Mouse (Mus musculus) intestine, postnatal 0 days (tissue): ENCODE results near the gene Rapgef2. TPM values are rescaled to one million over a fixed set of nuclear protein-coding genes. Genes with fewer than 3 reads are reported as not detected.

ENCODE experiments used
- ATAC-seq: fragments of 200-750 bp; cut with Nextera tagmentation; 2 replicates; pipeline ENCODE4 v1.8.0; 2017; ENCODE audit warnings: mild to moderate bottlenecking, moderate TSS enrichment, moderate library complexity
- H3K27ac ChIP-seq: fragments of 300-500 bp; sonication (generic); 2 replicates; pipeline ENCODE4 v1.5.1; 2014; ENCODE audit warnings: mild to moderate bottlenecking, low read depth, low read length, moderate library complexity
- H3K27me3 ChIP-seq: fragments of 300-500 bp; sonication (generic); replicated peaks from 2 replicates; pipeline ENCODE4 v1.6.1; 2014; ENCODE audit warnings: low read length, mixed read lengths; ENCODE audit not compliant: control insufficient read depth, insufficient read depth
- H3K36me3 ChIP-seq: fragments of 300-500 bp; sonication (generic); 2 replicates; pipeline ENCODE4 v1.6.1; 2014; ENCODE audit warnings: mild to moderate bottlenecking, moderate library complexity; ENCODE audit not compliant: control insufficient read depth, insufficient read depth
- H3K4me1 ChIP-seq: fragments of 300-500 bp; sonication (generic); replicated peaks from 2 replicates; pipeline ENCODE4 v1.6.1; 2014; ENCODE audit warnings: antibody characterized with exemption, low read length, mixed read lengths; ENCODE audit not compliant: control insufficient read depth, insufficient read depth
- H3K4me2 ChIP-seq: fragments of 300-500 bp; sonication (generic); replicated peaks from 2 replicates; pipeline ENCODE4 v1.6.1; 2014; ENCODE audit warnings: low read depth, mild to moderate bottlenecking, moderate library complexity
- H3K4me3 ChIP-seq: fragments of 300-500 bp; sonication (generic); 2 replicates; pipeline ENCODE4 v1.5.1; 2014; ENCODE audit warnings: low read depth, low read length
- H3K9ac ChIP-seq: fragments of 300-500 bp; sonication (generic); 2 replicates; pipeline ENCODE4 v1.6.1; 2014; ENCODE audit warnings: mild to moderate bottlenecking, low read depth, low read length
- H3K9me3 ChIP-seq: fragments of 300-500 bp; sonication (generic); 2 replicates; pipeline ENCODE4 v1.6.1; 2016; ENCODE audit warnings: mixed run types; ENCODE audit not compliant: control insufficient read depth
- CTCF ChIP-seq: sonication (generic); IDR thresholded peaks from 2 replicates; pipeline ENCODE4 v1.5.1; 2016; ENCODE audit warnings: low read depth, mild to moderate bottlenecking, control low read depth, antibody characterized with exemption, moderate library complexity
- WGBS: fragments of 180-500 bp; shearing (Covaris S2); extraction: QIAGEN DNeasy Blood & Tissue Kit; methylation state at CpG from one replicate; pipeline ENCODE4 v1.1.7; 2014; 5-methylcytosine and 5-hydroxymethylcytosine counted together
- polyA plus RNA-seq: library from polyadenylated mRNA; unstranded; fragments of >200 nt; fragmentation: Nextera tagmentation; extraction: Ambion mirVana; gene quantifications from 2 replicates; pipeline ENCODE4 v1.2.1, GENCODE M21; 2015

The Rapgef2 gene
- polyA plus RNA-seq, 1 experiment from 2014 or later: 3.2 TPM

DNA sequence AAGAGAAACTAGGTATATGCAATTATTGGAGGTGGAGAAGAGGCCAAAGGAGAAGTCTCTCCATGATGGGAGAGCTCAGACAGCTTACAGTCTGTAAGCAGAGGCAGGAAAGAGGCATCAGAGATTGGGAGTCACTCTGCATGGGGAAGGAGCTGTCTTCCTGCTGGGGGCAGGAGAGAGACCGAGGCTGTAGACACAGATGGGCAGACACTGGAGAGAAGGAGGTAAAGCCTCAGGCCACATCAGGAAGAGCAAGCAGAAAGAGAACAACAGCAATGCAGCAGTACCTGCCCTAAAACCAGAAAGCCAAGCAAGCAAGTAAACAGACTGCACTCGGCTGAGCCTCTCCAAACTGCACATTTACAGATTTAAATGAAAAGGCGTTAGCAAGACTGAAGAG lies 81.2 kb downstream of the Rapgef2 start:
- no peaks in the 10 kb centered on the region for H3K9me3 ChIP-seq
- 41% methylated on average over 3 of the region's 3 CpGs for WGBS
- H3K4me3 ChIP-seq: no peak overlapping the region
- H3K36me3 ChIP-seq: no peaks in the 10 kb centered on the region
- TF ChIP-seq CTCF: peak; percentile 42
- no peak overlapping the region for H3K4me2 ChIP-seq
- ATAC-seq: no peak
- peaks cover 19% of the 10 kb centered on the region for H3K4me1 ChIP-seq
- no peaks in the 10 kb centered on the region for H3K27me3 ChIP-seq
- H3K27ac ChIP-seq: no peak overlapping the region
- H3K9ac ChIP-seq: no peak overlapping the region

DNA sequence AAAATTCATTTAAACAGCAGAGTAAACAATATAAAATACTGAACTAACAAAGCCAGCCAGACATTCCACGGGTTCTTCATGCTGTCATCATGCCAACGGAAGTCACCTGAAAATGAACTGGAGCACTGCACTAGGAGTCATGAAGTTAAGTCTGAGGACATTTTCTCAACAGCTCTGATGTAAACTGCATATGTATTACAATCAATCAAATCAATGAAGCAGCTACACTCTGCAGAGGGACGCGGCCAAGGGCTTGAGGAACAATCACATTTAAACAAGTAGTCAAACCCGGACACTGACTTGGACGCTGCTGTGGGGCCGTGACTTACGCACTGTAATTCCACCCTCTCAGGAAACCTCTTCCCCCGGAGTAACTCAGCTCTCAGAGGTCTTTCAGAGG lies 82.1 kb downstream of the Rapgef2 start:
- Histone ChIP-seq H3K4me3 (no peak overlapping the region), H3K4me1 (peaks cover 19% of the 10 kb centered on the region), H3K27ac (no peak overlapping the region), H3K4me2 (no peak overlapping the region), H3K36me3 (no peaks in the 10 kb centered on the region), H3K9me3 (no peaks in the 10 kb centered on the region), H3K27me3 (no peaks in the 10 kb centered on the region), H3K9ac (no peak overlapping the region)
- TF ChIP-seq CTCF: no peak
- WGBS: 58% methylated on average over 9 of the region's 9 CpGs
- ATAC-seq: no peak

- WGBS: 77% methylated on average over 5 of the region's 5 CpGs
These were observed 82.5 kb downstream of the Rapgef2 start for GRCm38 (mm10) chr3:79203821-79204220.

GRCm38 (mm10) chr3:79203178-79203577 lies 83.1 kb downstream of the Rapgef2 start:
- Histone ChIP-seq H3K4me1 (peaks cover 19% of the 10 kb centered on the region), H3K4me2 (no peak overlapping the region), H3K9ac (no peak overlapping the region), H3K27me3 (no peaks in the 10 kb centered on the region), H3K9me3 (no peaks in the 10 kb centered on the region), H3K27ac (peak overlapping the region; percentile 35; the same call in 1 of the 2 replicates), H3K36me3 (no peaks in the 10 kb centered on the region), H3K4me3 (no peak overlapping the region)
- WGBS: 12% methylated on average over 3 of the region's 3 CpGs
- no peak for TF ChIP-seq CTCF
- ATAC-seq: no peak

More at GRCm38 (mm10) chr3:79203821-79204220, 82.5 kb downstream of the Rapgef2 start:
- Histone ChIP-seq H3K27ac (no peak overlapping the region), H3K27me3 (no peaks in the 10 kb centered on the region), H3K4me2 (no peak overlapping the region), H3K9me3 (no peaks in the 10 kb centered on the region), H3K9ac (no peak overlapping the region), H3K4me1 (peaks cover 19% of the 10 kb centered on the region), H3K36me3 (no peaks in the 10 kb centered on the region), H3K4me3 (no peak overlapping the region)
- no peak for ATAC-seq
- no peak for TF ChIP-seq CTCF

DNA sequence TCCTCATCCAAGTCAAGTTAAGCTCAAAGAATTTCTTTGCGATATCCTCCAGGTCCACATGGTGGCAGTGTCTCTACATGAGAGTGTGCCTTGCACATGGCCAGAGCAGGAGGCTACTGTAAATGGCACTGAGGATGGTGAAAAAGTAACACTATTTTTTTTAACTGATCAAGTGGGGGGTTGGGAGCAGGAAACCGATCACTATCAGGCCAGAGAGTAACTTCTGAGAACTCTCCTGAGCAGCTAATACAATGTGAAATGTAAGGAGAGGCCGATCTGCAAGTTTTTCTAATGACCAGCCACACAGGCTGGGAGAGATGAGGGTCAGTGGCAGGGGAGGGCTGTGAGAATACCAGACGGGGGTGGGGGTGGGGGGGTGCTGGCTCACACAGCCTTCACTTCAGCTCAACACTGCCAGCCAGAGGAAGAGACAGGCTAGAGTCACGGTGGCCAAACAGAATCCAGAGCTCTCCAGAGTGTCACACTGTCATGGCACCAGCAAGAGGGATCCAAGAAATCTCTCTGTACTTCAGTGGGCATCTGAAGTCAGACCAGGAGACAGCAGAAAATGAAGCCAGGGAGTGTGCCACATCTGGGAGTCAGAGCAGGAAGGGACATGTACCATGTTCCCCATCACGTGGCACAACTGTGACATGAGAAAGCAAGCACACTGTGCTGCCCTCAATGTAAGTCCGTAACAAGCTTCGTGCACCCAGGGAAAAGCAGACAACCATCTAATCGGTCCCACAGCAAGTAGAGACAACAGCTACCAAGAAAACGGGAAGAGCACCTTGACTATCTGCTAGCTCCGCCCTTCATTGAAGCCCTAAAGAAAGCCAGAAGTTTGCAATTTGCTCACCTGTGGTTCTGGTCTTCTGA lies 83.8 kb downstream of the Rapgef2 start:
- Histone ChIP-seq H3K4me1 (peaks cover 19% of the 10 kb centered on the region), H3K27ac (peak overlapping the region; percentile 35; the same call in 1 of the 2 replicates), H3K36me3 (no peaks in the 10 kb centered on the region), H3K4me3 (no peak overlapping the region), H3K9ac (no peak overlapping the region), H3K27me3 (no peaks in the 10 kb centered on the region), H3K9me3 (no peaks in the 10 kb centered on the region), H3K4me2 (no peak overlapping the region)
- peak; percentile 95 for TF ChIP-seq CTCF
- 42% methylated on average over 11 of the region's 11 CpGs for WGBS
- ATAC-seq: no peak; the same call in 1 of the 2 replicates

GRCm38 (mm10) chr3:79196708-79197437 lies 89.4 kb downstream of the Rapgef2 start:
- no peaks in the 10 kb centered on the region for H3K36me3 ChIP-seq
- H3K4me2 ChIP-seq: 0 out of 2 replicates have a peak overlapping the region, but pooled peaks have one; percentile 18
- H3K27ac ChIP-seq: no peak overlapping the region
- no peaks in the 10 kb centered on the region for H3K27me3 ChIP-seq
- no peaks in the 10 kb centered on the region for H3K9me3 ChIP-seq
- ATAC-seq: no peak
- WGBS: 45% methylated on average over 6 of the region's 6 CpGs
- no peak overlapping the region for H3K9ac ChIP-seq
- peaks cover 10% of the 10 kb centered on the region; the same call in 1 of the 2 replicates for H3K4me1 ChIP-seq
- TF ChIP-seq CTCF: peak; percentile 97
- no peak overlapping the region for H3K4me3 ChIP-seq
